Mouse (Mus musculus) left cerebral cortex, adult 6 months (tissue): ENCODE results near the gene Smpd1. TPM values are rescaled to one million over a fixed set of nuclear protein-coding genes. Genes with fewer than 3 reads are reported as not detected.

Experiments
- long read RNA-seq, 2 experiments: library from polyadenylated mRNA; unstranded; transcript quantifications; one replicate each; pipeline ENCODE4 v2.0.0; 2019 to 2020
- polyA plus RNA-seq: library from polyadenylated mRNA; unstranded; fragments of <200 nt; fragmentation: Nextera tagmentation; gene quantifications from 2 replicates; pipeline ENCODE4 v1.2.3, GENCODE M21; 2021

Smpd1 gene
- 91.4 and 99.7 TPM in 2 replicates for polyA plus RNA-seq
- long read RNA-seq, experiment 1, transcript Smpd1-201 (6 exons, 2,412 nt): major isoform, 702 of 742 reads
- long read RNA-seq, experiment 1, partial matches to known transcripts: 30 of 742 reads
- long read RNA-seq, experiment 1, other reads (novel, unspliced or antisense): 10 of 742 reads
- long read RNA-seq, experiment 2, transcript Smpd1-201 (6 exons, 2,412 nt): major isoform, 139 of 169 reads
- long read RNA-seq, experiment 2, partial matches to known transcripts: 29 of 169 reads
- long read RNA-seq, experiment 2, other reads (novel, unspliced or antisense): 1 of 169 reads

DNA sequence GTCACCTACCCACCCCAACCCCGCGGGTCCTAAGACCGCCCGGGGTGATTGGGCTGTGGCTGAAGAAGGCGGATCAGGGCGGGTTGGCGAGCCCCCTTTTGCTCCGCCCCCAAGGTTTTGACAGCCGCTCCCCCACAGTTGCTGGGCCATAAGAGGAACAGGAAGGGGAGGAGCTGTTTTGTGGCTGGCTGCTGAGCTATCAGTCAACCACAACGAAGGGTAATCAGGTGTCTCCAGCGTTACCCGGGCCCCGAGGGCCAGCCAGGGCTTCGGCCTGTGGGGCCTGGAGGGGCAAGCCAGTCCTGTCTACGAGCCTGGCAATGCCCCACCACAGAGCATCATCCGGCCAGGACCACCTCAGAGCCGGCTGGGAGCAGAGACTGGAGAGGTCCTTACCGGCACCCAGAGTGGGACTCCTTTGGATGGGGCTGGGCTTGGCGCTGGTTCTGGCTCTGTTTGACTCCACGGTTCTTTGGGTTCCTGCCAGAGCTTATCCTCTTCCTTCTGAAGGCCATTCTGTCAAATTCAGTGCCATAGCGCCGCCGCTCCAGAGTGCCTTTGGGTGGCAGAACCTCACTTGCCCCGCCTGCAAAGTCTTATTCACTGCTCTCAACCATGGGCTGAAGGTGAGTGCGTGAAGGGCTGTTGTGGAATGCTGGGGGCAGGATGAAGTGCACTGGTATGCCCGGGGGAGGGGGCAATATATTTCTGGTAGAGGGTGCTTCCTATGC lies at the start of gene Smpd1:
Gene Smpd1 (plus strand): TSS at position 149 of the 731 bp plus-strand sequence.

GRCm38 (mm10) chr7:105581094-105581703 lies 27.0 kb downstream of the Smpd1 start, which contains the start of gene Apbb1:
Apbb1 (minus strand) TSS chr7:105581653.

Other genes starting within 250 kb of the Smpd1 start
- not detected in 2 replicates for gene Olfr689, start 243.2 kb upstream of the Smpd1 start, polyA plus RNA-seq
- not detected in 2 replicates for gene Olfr690, start 220.3 kb upstream of the Smpd1 start, polyA plus RNA-seq
- gene Olfr691, start 212.1 kb upstream of the Smpd1 start, polyA plus RNA-seq: not detected in 2 replicates
- gene Olfr692, start 186.1 kb upstream of the Smpd1 start, polyA plus RNA-seq: not detected in 2 replicates
- not detected in 2 replicates for gene Gm5901, start 179.3 kb upstream of the Smpd1 start, polyA plus RNA-seq
- gene Fam160a2, start 154.3 kb upstream of the Smpd1 start, polyA plus RNA-seq: 37.5 and 41.9 TPM in 2 replicates
- gene Cnga4, start 149.8 kb upstream of the Smpd1 start, polyA plus RNA-seq: 0.33 and 0.43 TPM in 2 replicates
- 24.0 and 37.9 TPM in 2 replicates for gene Cckbr, start 128.6 kb upstream of the Smpd1 start, polyA plus RNA-seq
- 36.0 and 38.6 TPM in 2 replicates for gene Cavin3, start 72.1 kb upstream of the Smpd1 start, polyA plus RNA-seq
- 463 and 483 TPM in 2 replicates for gene Apbb1, start 27.3 kb downstream of the Smpd1 start, polyA plus RNA-seq
- gene Hpx, start 45.8 kb downstream of the Smpd1 start, polyA plus RNA-seq: 0.49 and 1.2 TPM in 2 replicates
- gene Trim3, start 79.2 kb downstream of the Smpd1 start, polyA plus RNA-seq: 37.4 and 60.6 TPM in 2 replicates
- gene Timm10b, start 85.7 kb downstream of the Smpd1 start, polyA plus RNA-seq: 219 and 252 TPM in 2 replicates
- 48.2 and 50.0 TPM in 2 replicates for gene Arfip2, start 86.1 kb downstream of the Smpd1 start, polyA plus RNA-seq
- 11.6 and 35.0 TPM in 2 replicates for gene Gm45799, start 86.2 kb downstream of the Smpd1 start, polyA plus RNA-seq
- 0.26 and 0.39 TPM in 2 replicates for gene Dnhd1, start 96.5 kb downstream of the Smpd1 start, polyA plus RNA-seq
- 53.5 and 86.9 TPM in 2 replicates for gene Ilk, start 182.2 kb downstream of the Smpd1 start, polyA plus RNA-seq
- gene Rrp8, start 183.0 kb downstream of the Smpd1 start, polyA plus RNA-seq: 6.3 and 7.6 TPM in 2 replicates
- gene Taf10, start 190.0 kb downstream of the Smpd1 start, polyA plus RNA-seq: 10.5 and 82.1 TPM in 2 replicates
- 67.3 and 125 TPM in 2 replicates for gene Tpp1, start 197.9 kb downstream of the Smpd1 start, polyA plus RNA-seq
- 0.61 and 1.1 TPM in 2 replicates for gene Dchs1, start 233.3 kb downstream of the Smpd1 start, polyA plus RNA-seq